In genomic region chr14:61998259-61998658, GRCm38 (mm10) we compare ENCODE assay signal across 10 mouse cellular contexts.
"Had no signal": no experiment of that assay in that cellular context is flagged by ENCODE, and none has a peak within 500 bp of the region (broad histone marks: within the 10 kb centered on the region; RNA-seq: fewer than 3 reads in every experiment).

No protein-coding gene starts in this region.

- ATAC-seq: intestine, embryonic 15.5 days had no signal

- DNase-seq: kidney, adult 18-20 months; kidney, postnatal 10 days; kidney, postnatal 4 days; left cerebral cortex, postnatal 4 days; lung, postnatal 14 days; midbrain, embryonic 14.5 days; right cerebral cortex, postnatal 4 days; thymus, adult 18-20 months; thymus, postnatal 36 days had no signal
